Mouse (Mus musculus) testis, adult 2 months (tissue): ENCODE data around the gene Oxld1.

Source experiments
- CTCF ChIP-seq: fragments of 200-500 bp; IDR thresholded peaks from 2 replicates; pipeline ENCODE4 v1.5.1; 2012; ENCODE audit warnings: low read depth, mild to moderate bottlenecking, inconsistent platforms, low read length, moderate library complexity; ENCODE audit not compliant: control insufficient read depth, insufficient read depth, insufficient replicate concordance
- POLR2A ChIP-seq: fragments of 200-500 bp; IDR thresholded peaks from 2 replicates; pipeline ENCODE4 v1.6.1; 2012; ENCODE audit warnings: low read depth, mild to moderate bottlenecking, inconsistent platforms, low read length, moderate library complexity; ENCODE audit not compliant: control insufficient read depth

GRCm38 (mm10) chr11:120453306-120453705 is 4.6 kb downstream of the Oxld1 start, which contains the start of gene Pde6g:
- TF ChIP-seq CTCF (no peak), POLR2A (no peak)
